Mouse (Mus musculus): ENCODE data around the gene Lrp11. TPM values are rescaled to one million over a fixed set of nuclear protein-coding genes. Genes with fewer than 3 reads are reported as not detected.

Gene Lrp11
- polyA plus RNA-seq, 1 experiment from 2014 or later: 17.7 TPM

- Histone ChIP-seq H3K36me3 (peaks cover 49% of the 10 kb centered on the region), H3K9me3 (replicated peaks) (no peaks in the 10 kb centered on the region), H3K27ac (no peak overlapping the region), H3K27me3 (no peaks in the 10 kb centered on the region), H3K4me1 (0 out of 2 replicates have a peak, but pooled peaks cover 3% of the 10 kb centered on the region), H3K9ac (no peak overlapping the region), H3K4me3 (no peak overlapping the region), H3K4me2 (replicated peaks) (no peak overlapping the region)
- WGBS: 71% methylated on average over 1 of the region's 1 CpGs
- no peak for ATAC-seq (ENCODE audit: low FRiP score)
These were observed 84.1 kb downstream of the Lrp11 start for GRCm38 (mm10) chr10:7673673-7674072.

Other genes with a start within 250 kb of the Lrp11 start
- 2.0 and 2.6 TPM in 2 replicates for gene Ulbp1, start 116.2 kb upstream of the Lrp11 start, polyA plus RNA-seq (2016; fragmentation: Nextera tagmentation; extraction: Ambion mirVana)
- 40.6 and 42.2 TPM in 2 replicates for gene Nup43, start 77.7 kb downstream of the Lrp11 start, polyA plus RNA-seq (2016; fragmentation: Nextera tagmentation; extraction: Ambion mirVana)
- gene Pcmt1, start 91.3 kb downstream of the Lrp11 start, polyA plus RNA-seq (2016; fragmentation: Nextera tagmentation; extraction: Ambion mirVana): 136 and 137 TPM in 2 replicates
- gene Lats1, start 91.4 kb downstream of the Lrp11 start, polyA plus RNA-seq (2016; fragmentation: Nextera tagmentation; extraction: Ambion mirVana): 16.4 and 17.0 TPM in 2 replicates
- gene Katna1, start 136.2 kb downstream of the Lrp11 start, polyA plus RNA-seq (2016; fragmentation: Nextera tagmentation; extraction: Ambion mirVana): 48.2 and 51.5 TPM in 2 replicates
- 61.2 and 61.3 TPM in 2 replicates for gene Ginm1, start 203.0 kb downstream of the Lrp11 start, polyA plus RNA-seq (2016; fragmentation: Nextera tagmentation; extraction: Ambion mirVana)
- gene Ppil4, start 203.1 kb downstream of the Lrp11 start, polyA plus RNA-seq (2016; fragmentation: Nextera tagmentation; extraction: Ambion mirVana): 47.7 and 51.7 TPM in 2 replicates
- 0.19 and 0.25 TPM in 2 replicates for gene Zc3h12d, start 242.7 kb downstream of the Lrp11 start, polyA plus RNA-seq (2016; fragmentation: Nextera tagmentation; extraction: Ambion mirVana)